Mouse (Mus musculus) limb, embryonic 14.5 days (tissue): ENCODE results near the gene Psen1. TPM values are rescaled to one million over a fixed set of nuclear protein-coding genes. Genes with fewer than 3 reads are reported as not detected.

Source experiments
- ATAC-seq: fragments of 200-750 bp; cut with Nextera tagmentation; 2 replicates; pipeline ENCODE4 v1.8.0; 2017; ENCODE audit warnings: low read depth, moderate number of reproducible peaks, moderate TSS enrichment; ENCODE audit not compliant: low FRiP score
- DNase-seq: peaks from one replicate; pipeline ENCODE4 v3.0.0-alpha.2; 2015; ENCODE audit warnings: low spot score
- H3K27ac ChIP-seq: fragments of 300-500 bp; sonication (generic); replicated peaks from 2 replicates; pipeline ENCODE4 v1.5.1; 2014; ENCODE audit warnings: low read depth, mild to moderate bottlenecking, low read length, moderate library complexity, mixed read lengths
- H3K27me3 ChIP-seq: fragments of 300-500 bp; sonication (generic); 2 replicates; pipeline ENCODE4 v1.6.1; 2014; ENCODE audit warnings: low read length, mixed read lengths; ENCODE audit not compliant: control insufficient read depth, insufficient read depth
- H3K36me3 ChIP-seq: fragments of 300-500 bp; sonication (generic); 2 replicates; pipeline ENCODE4 v1.6.1; 2014; ENCODE audit warnings: mild to moderate bottlenecking, low read length, moderate library complexity, mixed read lengths; ENCODE audit not compliant: control insufficient read depth, insufficient read depth
- H3K4me1 ChIP-seq: fragments of 300-500 bp; sonication (generic); 2 replicates; pipeline ENCODE4 v1.6.1; 2014; ENCODE audit warnings: antibody characterized with exemption, low read length, mixed read lengths; ENCODE audit not compliant: control insufficient read depth, insufficient read depth
- H3K4me2 ChIP-seq: fragments of 300-500 bp; sonication (generic); replicated peaks from 2 replicates; pipeline ENCODE4 v1.6.1; 2014; ENCODE audit warnings: low read depth, mild to moderate bottlenecking, low read length, moderate library complexity; ENCODE audit not compliant: severe bottlenecking
- H3K4me3 ChIP-seq: fragments of 300-500 bp; sonication (generic); replicated peaks from 2 replicates; pipeline ENCODE4 v1.5.1; 2014; ENCODE audit warnings: low read length
- H3K9ac ChIP-seq: fragments of 300-500 bp; sonication (generic); 2 replicates; pipeline ENCODE4 v1.6.1; 2014; ENCODE audit warnings: mild to moderate bottlenecking, low read depth, low read length, moderate library complexity; ENCODE audit not compliant: severe bottlenecking
- H3K9me3 ChIP-seq: fragments of 300-500 bp; sonication (generic); 2 replicates; pipeline ENCODE4 v1.6.1; 2016; ENCODE audit warnings: low read length; ENCODE audit not compliant: control insufficient read depth
- POLR2A ChIP-seq: fragments of 200-500 bp; IDR thresholded peaks from 2 replicates; pipeline ENCODE4 v1.8.0; 2012; ENCODE audit warnings: inconsistent platforms, mild to moderate bottlenecking, moderate library complexity, borderline replicate concordance; ENCODE audit not compliant: insufficient read depth, insufficient read length; ENCODE audit errors: extremely low read depth
- WGBS: fragments of 180-500 bp; shearing (Covaris S2); extraction: QIAGEN DNeasy Blood & Tissue Kit; methylation state at CpG from one replicate; pipeline ENCODE4 v1.1.7; 2014; 5-methylcytosine and 5-hydroxymethylcytosine counted together
- polyA plus RNA-seq, 2 experiments: library from polyadenylated mRNA; depleted of rRNA in 1 of 2; stranded (reverse) in 1 of 2; unstranded in 1 of 2; fragments of >200 nt; fragmentation: Nextera tagmentation in 1 of 2; extraction: Ambion mirVana in 1 of 2; gene quantifications; 2 replicates each; pipeline versions ENCODE4 v1.2.1 to v1.2.3; 2012 to 2014

Gene Psen1
- polyA plus RNA-seq, 2 experiments: 33.1 to 79.3 TPM

DNA sequence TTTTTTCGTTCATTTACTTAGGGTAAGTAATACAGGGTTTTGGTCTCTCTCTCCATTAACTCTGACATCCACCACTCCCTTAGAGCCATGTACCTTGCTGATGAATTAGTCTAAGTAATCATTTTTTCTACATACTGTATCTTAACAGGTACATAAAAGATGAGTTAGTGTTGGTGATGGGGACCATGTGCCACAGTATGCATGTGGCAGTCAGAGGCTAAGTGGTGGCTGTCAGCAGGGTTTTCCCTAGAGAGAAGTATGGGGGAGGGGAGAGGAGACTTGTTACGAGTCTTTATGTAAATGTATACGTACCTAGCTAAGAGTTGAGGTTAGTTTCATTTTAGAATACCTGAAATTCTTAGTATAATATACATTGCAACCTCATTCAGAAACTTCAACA lies 35.1 kb downstream of the Psen1 start:
- no peak overlapping the region for H3K27ac ChIP-seq
- peaks cover 67% of the 10 kb centered on the region for H3K36me3 ChIP-seq
- WGBS: 86% methylated on average over 3 of the region's 3 CpGs
- no peaks in the 10 kb centered on the region for H3K27me3 ChIP-seq
- DNase-seq: no peak
- no peak for ATAC-seq
- no peak overlapping the region for H3K9ac ChIP-seq
- H3K4me2 ChIP-seq: no peak overlapping the region
- no peak for TF ChIP-seq POLR2A
- H3K4me3 ChIP-seq: no peak overlapping the region
- H3K9me3 ChIP-seq: no peaks in the 10 kb centered on the region
- H3K4me1 ChIP-seq: no peaks in the 10 kb centered on the region

- H3K4me2 ChIP-seq: no peak overlapping the region
- H3K9me3 ChIP-seq: no peaks in the 10 kb centered on the region
- no peak overlapping the region for H3K27ac ChIP-seq
- ATAC-seq (no peak), DNase-seq (no peak)
- H3K4me3 ChIP-seq: no peak overlapping the region
- WGBS: 57% methylated on average over 12 of the region's 12 CpGs
- H3K36me3 ChIP-seq: peaks cover 82% of the 10 kb centered on the region
- no peaks in the 10 kb centered on the region for H3K27me3 ChIP-seq
- no peaks in the 10 kb centered on the region for H3K4me1 ChIP-seq
- no peak for TF ChIP-seq POLR2A
- no peak overlapping the region for H3K9ac ChIP-seq
These were observed 38.8 kb downstream of the Psen1 start for GRCm38 (mm10) chr12:83726510-83727308.

DNA sequence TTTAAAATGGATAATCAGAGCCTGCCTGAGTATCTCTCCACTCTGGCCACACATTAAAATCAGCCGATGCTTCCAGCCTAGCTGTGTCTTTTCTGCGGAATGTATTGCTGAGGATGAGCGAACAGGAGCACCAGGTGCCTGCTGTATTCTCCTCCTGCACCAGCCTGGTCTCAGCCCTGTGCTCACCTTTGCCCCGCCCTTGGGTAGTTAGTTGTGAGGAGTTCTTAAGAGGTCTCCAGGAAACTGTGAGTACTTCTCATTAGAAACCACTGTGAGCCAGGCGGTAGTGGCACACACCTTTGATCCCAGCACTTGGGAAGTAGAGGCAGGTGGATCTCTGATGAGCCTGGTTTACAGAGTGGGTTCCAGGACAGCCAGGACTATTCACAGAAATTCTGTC lies 44.3 kb downstream of the Psen1 start:
- H3K4me2 ChIP-seq: no peak overlapping the region
- WGBS: 89% methylated on average over 5 of the region's 5 CpGs
- no peaks in the 10 kb centered on the region for H3K27me3 ChIP-seq
- DNase-seq (no peak), ATAC-seq (no peak)
- no peaks in the 10 kb centered on the region for H3K4me1 ChIP-seq
- no peaks in the 10 kb centered on the region for H3K9me3 ChIP-seq
- H3K27ac ChIP-seq: no peak overlapping the region
- H3K9ac ChIP-seq: no peak overlapping the region
- no peak overlapping the region for H3K4me3 ChIP-seq
- TF ChIP-seq POLR2A: no peak
- peaks cover 93% of the 10 kb centered on the region for H3K36me3 ChIP-seq

DNA sequence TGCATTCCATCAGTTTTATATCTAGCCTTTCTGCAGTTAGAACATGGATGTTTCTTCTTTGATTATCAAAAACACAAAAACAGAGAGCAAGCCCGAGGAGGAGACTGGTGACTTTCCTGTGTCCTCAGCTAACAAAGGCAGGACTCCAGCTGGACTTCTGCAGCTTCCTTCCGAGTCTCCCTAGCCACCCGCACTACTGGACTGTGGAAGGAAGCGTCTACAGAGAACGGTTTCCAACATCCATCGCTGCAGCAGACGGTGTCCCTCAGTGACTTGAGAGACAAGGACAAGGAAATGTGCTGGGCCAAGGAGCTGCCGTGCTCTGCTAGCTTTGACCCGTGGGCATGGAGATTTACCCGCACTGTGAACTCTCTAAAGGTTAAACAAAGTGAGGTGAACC lies 46.1 kb downstream of the Psen1 start:
- peaks cover 77% of the 10 kb centered on the region for H3K36me3 ChIP-seq
- no peaks in the 10 kb centered on the region for H3K27me3 ChIP-seq
- H3K9me3 ChIP-seq: no peaks in the 10 kb centered on the region
- TF ChIP-seq POLR2A: no peak
- H3K4me3 ChIP-seq: no peak overlapping the region
- no peak overlapping the region for H3K27ac ChIP-seq
- 91% methylated on average over 10 of the region's 10 CpGs for WGBS
- DNase-seq: no peak
- no peak for ATAC-seq
- H3K4me2 ChIP-seq: no peak overlapping the region
- H3K9ac ChIP-seq: no peak overlapping the region
- H3K4me1 ChIP-seq: no peaks in the 10 kb centered on the region

DNA sequence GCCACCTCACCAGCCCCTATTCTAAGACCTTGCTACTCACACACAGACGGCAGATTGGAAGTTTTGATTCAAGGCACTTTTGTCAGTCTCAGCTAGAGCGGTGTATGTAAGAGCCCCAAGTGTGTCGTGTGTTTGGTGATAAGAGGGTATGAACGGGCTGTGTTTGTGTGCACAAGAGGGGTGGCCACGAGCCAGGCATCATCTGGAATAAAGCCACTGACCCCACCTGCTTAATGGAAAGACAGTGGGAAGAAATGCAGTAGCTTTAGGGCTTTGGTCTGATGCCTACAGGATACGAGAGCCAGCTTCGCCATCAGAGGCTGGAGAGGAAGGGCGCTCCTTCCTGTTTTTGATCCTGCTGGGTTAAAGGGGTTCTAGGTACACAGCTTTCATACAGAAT lies 48.3 kb downstream of the Psen1 start:
- no peak overlapping the region for H3K9ac ChIP-seq
- peaks cover 56% of the 10 kb centered on the region for H3K36me3 ChIP-seq
- no peak for TF ChIP-seq POLR2A
- no peaks in the 10 kb centered on the region for H3K9me3 ChIP-seq
- no peak for DNase-seq
- no peak overlapping the region for H3K4me2 ChIP-seq
- H3K27ac ChIP-seq: no peak overlapping the region
- no peaks in the 10 kb centered on the region for H3K27me3 ChIP-seq
- no peak overlapping the region for H3K4me3 ChIP-seq
- WGBS: 88% methylated on average over 8 of the region's 8 CpGs
- no peak for ATAC-seq
- H3K4me1 ChIP-seq: no peaks in the 10 kb centered on the region

DNA sequence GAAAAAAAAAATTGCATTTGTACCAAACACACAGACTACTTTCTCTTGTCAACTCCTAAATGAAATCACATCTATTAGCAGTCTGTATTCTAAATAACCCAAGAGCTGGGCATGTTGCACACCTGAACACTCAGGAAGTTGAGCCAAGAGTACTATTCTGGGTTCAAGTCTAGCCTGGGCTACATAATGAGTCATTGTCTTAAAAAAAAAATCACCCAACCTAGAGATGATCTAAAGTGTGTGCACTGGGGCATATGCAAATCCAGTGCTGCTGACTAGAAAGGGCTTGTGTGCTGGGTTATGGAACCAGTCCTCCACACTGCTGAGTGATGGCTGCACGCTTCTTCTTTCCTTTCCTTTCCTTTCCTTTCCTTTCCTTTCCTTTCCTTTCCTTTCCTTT lies 50.7 kb downstream of the Psen1 start:
- Histone ChIP-seq H3K4me3 (no peak overlapping the region), H3K9ac (no peak overlapping the region), H3K36me3 (peaks cover 34% of the 10 kb centered on the region), H3K27ac (no peak overlapping the region), H3K4me2 (no peak overlapping the region), H3K9me3 (no peaks in the 10 kb centered on the region), H3K4me1 (no peaks in the 10 kb centered on the region), H3K27me3 (no peaks in the 10 kb centered on the region)
- ATAC-seq (no peak), DNase-seq (no peak)
- 91% methylated on average over 1 of the region's 1 CpGs for WGBS
- TF ChIP-seq POLR2A: no peak
